ENCODE assay signal across 8 mouse cellular contexts in the genomic region with DNA sequence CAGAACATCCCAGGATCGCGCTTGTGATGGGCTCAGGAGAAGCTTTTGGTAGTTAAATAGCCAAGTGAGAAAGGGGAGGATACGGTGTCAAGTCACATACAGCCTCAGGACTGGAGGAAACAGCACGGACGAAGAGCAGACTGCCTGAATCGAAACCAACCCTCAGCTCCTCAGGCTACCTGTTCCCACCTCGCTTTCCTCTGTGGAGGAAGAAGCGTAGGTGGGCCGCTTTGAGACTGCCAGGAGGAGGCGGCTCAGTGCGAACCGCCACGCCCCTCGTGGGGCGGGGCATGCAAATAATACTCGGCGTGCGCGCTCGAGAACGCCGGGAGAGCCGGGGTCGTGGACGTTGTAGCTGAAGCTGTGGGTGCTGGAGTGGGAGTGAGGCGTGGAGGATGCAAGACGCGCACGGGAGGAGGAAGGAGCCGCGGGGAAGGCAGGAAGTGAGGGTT. TPM values are rescaled to one million over a fixed set of nuclear protein-coding genes. Genes with fewer than 3 reads are reported as not detected.
DNase-seq lines count a peak whose midpoint lies in the region; ATAC-seq and TF ChIP-seq lines count a peak whose summit lies in the region.
"Not testable (repeated sequence)": the region's sequence is repeated elsewhere in the genome, so short reads cannot be mapped to it uniquely, and the experiment has no call there.

No protein-coding gene starts in this region.

- not testable (repeated sequence) for H3K4me1 ChIP-seq in ES-Bruce4 (ENCODE audit: control insufficient read depth, insufficient read depth, low read length); forebrain, embryonic 13.5 days; liver, postnatal 0 days (ENCODE audit: insufficient read depth); neural tube, embryonic 14.5 days (ENCODE audit: control insufficient read depth, insufficient read depth, low read length)

- H3K9me3 ChIP-seq in ES-Bruce4 (replicated peaks; ENCODE audit: control insufficient read depth, insufficient read depth, low read length, poor library complexity, severe bottlenecking); forebrain, embryonic 13.5 days (replicated peaks); liver, postnatal 0 days (ENCODE audit: low read length); neural tube, embryonic 14.5 days (ENCODE audit: control insufficient read depth, low read length): not testable (repeated sequence)

- peak; percentile 88 for ATAC-seq in cerebellum, adult (ENCODE audit: insufficient number of reproducible peaks, low FRiP score, low TSS enrichment)
- peak; percentile 92 for ATAC-seq in forebrain, embryonic 13.5 days
- peak; percentile 82 for ATAC-seq in liver, postnatal 0 days
- ATAC-seq in neural tube, embryonic 14.5 days (ENCODE audit: low read depth), result peak; percentile 90

- DNase-seq in heart, postnatal 10 days, result peak; percentile 81 to 87
- peak; percentile 88 to 91 for DNase-seq in kidney, postnatal 4 days
- DNase-seq in liver, postnatal 0 days, result peak; percentile 86
- DNase-seq in testis, postnatal 10 days (ENCODE audit: low spot score), result peak; percentile 91

- TF ChIP-seq CTCF in ES-Bruce4 (IDR thresholded peaks at IDR 0.05; ENCODE audit: low read depth, low read length); liver, postnatal 0 days (IDR thresholded peaks at IDR 0.05; ENCODE audit: low read depth): not testable (repeated sequence)

- peak overlapping the region; percentile 89 for H3K27ac ChIP-seq in ES-Bruce4 (ENCODE audit: insufficient read depth, low read length)
- not testable (repeated sequence) for H3K27ac ChIP-seq in forebrain, embryonic 13.5 days; neural tube, embryonic 14.5 days (ENCODE audit: low read depth, low read length)
- peak overlapping the region; percentile 75 for H3K27ac ChIP-seq in liver, postnatal 0 days (ENCODE audit: low read depth)

- H3K4me2 ChIP-seq in forebrain, embryonic 13.5 days, result peak overlapping the region; percentile 65
- H3K4me2 ChIP-seq in liver, postnatal 0 days (ENCODE audit: low read depth, low read length), result peak overlapping the region; percentile 87
- H3K4me2 ChIP-seq in neural tube, embryonic 14.5 days (ENCODE audit: low read depth, low read length), result peak overlapping the region; percentile 53

- not testable (repeated sequence) for H3K27me3 ChIP-seq in ES-Bruce4 (ENCODE audit: control insufficient read depth, insufficient read depth, low read length, poor library complexity, severe bottlenecking); liver, postnatal 0 days (ENCODE audit: insufficient read depth, low read length); neural tube, embryonic 14.5 days (ENCODE audit: control insufficient read depth, insufficient read depth, low read length)
- peaks cover 28% of the 10 kb centered on the region for H3K27me3 ChIP-seq in forebrain, embryonic 13.5 days

- under 1% methylated on average over 25 of the region's 31 CpGs for WGBS in forebrain, embryonic 13.5 days
- under 1% methylated on average over 24 of the region's 31 CpGs for WGBS in liver, postnatal 0 days (ENCODE audit: insufficient replicate concordance)
- 0% methylated on average over 23 of the region's 31 CpGs for WGBS in neural tube, embryonic 14.5 days

- not testable (repeated sequence) for H3K36me3 ChIP-seq in ES-Bruce4 (ENCODE audit: control insufficient read depth, insufficient read depth, low read length, poor library complexity, severe bottlenecking); forebrain, embryonic 13.5 days (ENCODE audit: poor library complexity, severe bottlenecking); liver, postnatal 0 days (replicated peaks; ENCODE audit: insufficient read depth, low read length); neural tube, embryonic 14.5 days (ENCODE audit: control insufficient read depth, insufficient read depth, low read length)

- TF ChIP-seq POLR2A in ES-Bruce4 (IDR thresholded peaks at IDR 0.05; ENCODE audit: insufficient read depth, low read length), result peak; percentile 98

- peak overlapping the region; percentile 64 for H3K4me3 ChIP-seq in ES-Bruce4 (ENCODE audit: low read depth, low read length)
- peak overlapping the region; percentile 44 for H3K4me3 ChIP-seq in forebrain, embryonic 13.5 days
- peak overlapping the region; percentile 56 for H3K4me3 ChIP-seq in liver, postnatal 0 days (ENCODE audit: low read depth, low read length)
- peak overlapping the region; percentile 32 for H3K4me3 ChIP-seq in neural tube, embryonic 14.5 days (ENCODE audit: low read depth, low read length)

- intact Hi-C loops in heart, postnatal 10 days (cut with DNase I), result not testable (repeated sequence)

- peak overlapping the region; percentile 62 for H3K9ac ChIP-seq in ES-Bruce4 (ENCODE audit: low read depth, poor library complexity, severe bottlenecking)
- peak overlapping the region; percentile 53 for H3K9ac ChIP-seq in forebrain, embryonic 13.5 days
- peak overlapping the region; percentile 59 for H3K9ac ChIP-seq in liver, postnatal 0 days (replicated peaks)
- peak overlapping the region; percentile 18; the same call in 1 of the 2 replicates for H3K9ac ChIP-seq in neural tube, embryonic 14.5 days (replicated peaks; ENCODE audit: low read depth, low read length)

- TF ChIP-seq EP300 in ES-Bruce4 (IDR thresholded peaks at IDR 0.05; ENCODE audit: insufficient read depth, low read depth, low read length), result peak; percentile 67; the same call in 1 of the 2 replicates
- not testable (repeated sequence) for TF ChIP-seq EP300 in liver, postnatal 0 days (IDR thresholded peaks at IDR 0.05; ENCODE audit: low read depth)

RNA-seq across cellular contexts. Expression of a gene that starts 13.6 kb away (rescaled TPM):
- polyA plus RNA-seq in ES-Bruce4 (2011; ENCODE audit: insufficient read depth, insufficient read length, low read depth, missing spikeins), result 90.7 and 95.8 TPM in 2 replicates
- 1.3 and 1.5 TPM in 2 replicates for polyA plus RNA-seq in forebrain, embryonic 13.5 days (2015; fragmentation: Nextera tagmentation; extraction: Ambion mirVana)
- total RNA-seq in heart, postnatal 10 days (2021), result 10 to 100 TPM; 30.2 to 31.0 TPM
- polyA plus RNA-seq in liver, postnatal 0 days (2015; fragmentation: Nextera tagmentation; extraction: Ambion mirVana), result 10.0 and 10.5 TPM in 2 replicates
- polyA plus RNA-seq in neural tube, embryonic 14.5 days (2014; fragmentation: Nextera tagmentation; extraction: Ambion mirVana), result 3.0 and 3.1 TPM in 2 replicates

RNA-seq across cellular contexts. Expression of a gene that starts 58.4 kb away (rescaled TPM):
- 61.1 and 67.1 TPM in 2 replicates for polyA plus RNA-seq in ES-Bruce4 (2011; ENCODE audit: insufficient read depth, insufficient read length, low read depth, missing spikeins)
- 12.6 and 13.4 TPM in 2 replicates for polyA plus RNA-seq in forebrain, embryonic 13.5 days (2015; fragmentation: Nextera tagmentation; extraction: Ambion mirVana)
- 10 to 100 TPM; 12.6 to 13.0 TPM for total RNA-seq in heart, postnatal 10 days (2021)
- polyA plus RNA-seq in liver, postnatal 0 days (2015; fragmentation: Nextera tagmentation; extraction: Ambion mirVana), result 132 and 143 TPM in 2 replicates
- 7.6 and 8.5 TPM in 2 replicates for polyA plus RNA-seq in neural tube, embryonic 14.5 days (2014; fragmentation: Nextera tagmentation; extraction: Ambion mirVana)

RNA-seq across cellular contexts. Expression of a gene that starts 58.4 kb away (rescaled TPM):
- polyA plus RNA-seq in ES-Bruce4 (2011; ENCODE audit: insufficient read depth, insufficient read length, low read depth, missing spikeins), result 0.67 and 1.3 TPM in 2 replicates
- polyA plus RNA-seq in forebrain, embryonic 13.5 days (2015; fragmentation: Nextera tagmentation; extraction: Ambion mirVana), result 25.8 and 28.1 TPM in 2 replicates
- total RNA-seq in heart, postnatal 10 days (2021), result under 1 TPM in 1 of 2 experiments, not detected in 1; 0.19 TPM
- polyA plus RNA-seq in liver, postnatal 0 days (2015; fragmentation: Nextera tagmentation; extraction: Ambion mirVana), result 0.22 and 0.29 TPM in 2 replicates
- polyA plus RNA-seq in neural tube, embryonic 14.5 days (2014; fragmentation: Nextera tagmentation; extraction: Ambion mirVana), result 35.2 and 35.5 TPM in 2 replicates

Comparison
In these comparisons a context has a peak if more than half of its experiments do, and no peak if none do; other contexts are left out.
1. RNA of a gene that starts 58.4 kb away (polyA plus RNA-seq): 35.2 to 35.5 TPM in neural tube, embryonic 14.5 days and 25.8 to 28.1 TPM in forebrain, embryonic 13.5 days; 0.67 to 1.3 TPM in ES-Bruce4 and 0.22 to 0.29 TPM in liver, postnatal 0 days; every median in the first group is over 10 times any median in the second.
2. Peak in every context shown above with its lines, with median percentiles within 50 percentile points of each other: H3K4me3 ChIP-seq, H3K9ac ChIP-seq, ATAC-seq, H3K4me2 ChIP-seq and DNase-seq.